Mouse (Mus musculus): ENCODE measurements around the gene Parg. TPM values are rescaled to one million over a fixed set of nuclear protein-coding genes. Genes with fewer than 3 reads are reported as not detected.
"Not testable (repeated sequence)": the region's sequence is repeated elsewhere in the genome, so short reads cannot be mapped to it uniquely, and the experiment has no call there.

Parg gene
- polyA plus RNA-seq, 1 experiment from 2014 or later = 25.0 TPM

- peaks cover 11% of the 10 kb centered on the region for H3K36me3 ChIP-seq (ENCODE audit: control insufficient read depth, insufficient read depth)
- no peaks in the 10 kb centered on the region for H3K9me3 ChIP-seq (replicated peaks; ENCODE audit: control insufficient read depth, low read length)
- H3K4me2 ChIP-seq (ENCODE audit: low read depth, low read length) = no peak overlapping the region
- H3K27ac ChIP-seq (ENCODE audit: low read length) = no peak overlapping the region
- peaks cover 24% of the 10 kb centered on the region for H3K4me1 ChIP-seq (ENCODE audit: control insufficient read depth, insufficient read depth, low read length)
- H3K9ac ChIP-seq (ENCODE audit: low read length) = no peak overlapping the region
- H3K4me3 ChIP-seq (ENCODE audit: low read length) = no peak overlapping the region
- no peak for ATAC-seq (replicated peaks; ENCODE audit: extremely low read depth, insufficient read depth, low FRiP score)
- 75% methylated on average over 4 of the region's 4 CpGs for WGBS
- H3K27me3 ChIP-seq (ENCODE audit: control insufficient read depth, insufficient read depth, low read length) = no peaks in the 10 kb centered on the region
These were observed 31.6 kb upstream of the Parg start for GRCm38 (mm10) chr14:32170137-32170536.

GRCm38 (mm10) chr14:32175310-32175709 lies 26.4 kb upstream of the Parg start:
- Histone ChIP-seq H3K27ac (ENCODE audit: low read length) (no peak overlapping the region), H3K9ac (ENCODE audit: low read length) (no peak overlapping the region), H3K4me1 (ENCODE audit: control insufficient read depth, insufficient read depth, low read length) (no peaks in the 10 kb centered on the region), H3K27me3 (ENCODE audit: control insufficient read depth, insufficient read depth, low read length) (no peaks in the 10 kb centered on the region), H3K9me3 (replicated peaks; ENCODE audit: control insufficient read depth, low read length) (no peaks in the 10 kb centered on the region), H3K4me2 (ENCODE audit: low read depth, low read length) (no peak overlapping the region), H3K4me3 (ENCODE audit: low read length) (no peak overlapping the region), H3K36me3 (ENCODE audit: control insufficient read depth, insufficient read depth) (peaks cover 16% of the 10 kb centered on the region)
- ATAC-seq (replicated peaks; ENCODE audit: extremely low read depth, insufficient read depth, low FRiP score) = no peak
- 89% methylated on average over 2 of the region's 2 CpGs for WGBS

- H3K27ac ChIP-seq (ENCODE audit: low read length); H3K9me3 ChIP-seq (replicated peaks; ENCODE audit: control insufficient read depth, low read length); ATAC-seq (replicated peaks; ENCODE audit: extremely low read depth, insufficient read depth, low FRiP score); H3K4me1 ChIP-seq (ENCODE audit: control insufficient read depth, insufficient read depth, low read length); H3K9ac ChIP-seq (ENCODE audit: low read length); H3K4me3 ChIP-seq (ENCODE audit: low read length); H3K4me2 ChIP-seq (ENCODE audit: low read depth, low read length); H3K27me3 ChIP-seq (ENCODE audit: control insufficient read depth, insufficient read depth, low read length): not testable (repeated sequence)
- 83% methylated on average over 4 of the region's 5 CpGs for WGBS
- H3K36me3 ChIP-seq (ENCODE audit: control insufficient read depth, insufficient read depth) = peaks cover 23% of the 10 kb centered on the region
These were observed 25.2 kb upstream of the Parg start for GRCm38 (mm10) chr14:32176590-32176989.

DNA sequence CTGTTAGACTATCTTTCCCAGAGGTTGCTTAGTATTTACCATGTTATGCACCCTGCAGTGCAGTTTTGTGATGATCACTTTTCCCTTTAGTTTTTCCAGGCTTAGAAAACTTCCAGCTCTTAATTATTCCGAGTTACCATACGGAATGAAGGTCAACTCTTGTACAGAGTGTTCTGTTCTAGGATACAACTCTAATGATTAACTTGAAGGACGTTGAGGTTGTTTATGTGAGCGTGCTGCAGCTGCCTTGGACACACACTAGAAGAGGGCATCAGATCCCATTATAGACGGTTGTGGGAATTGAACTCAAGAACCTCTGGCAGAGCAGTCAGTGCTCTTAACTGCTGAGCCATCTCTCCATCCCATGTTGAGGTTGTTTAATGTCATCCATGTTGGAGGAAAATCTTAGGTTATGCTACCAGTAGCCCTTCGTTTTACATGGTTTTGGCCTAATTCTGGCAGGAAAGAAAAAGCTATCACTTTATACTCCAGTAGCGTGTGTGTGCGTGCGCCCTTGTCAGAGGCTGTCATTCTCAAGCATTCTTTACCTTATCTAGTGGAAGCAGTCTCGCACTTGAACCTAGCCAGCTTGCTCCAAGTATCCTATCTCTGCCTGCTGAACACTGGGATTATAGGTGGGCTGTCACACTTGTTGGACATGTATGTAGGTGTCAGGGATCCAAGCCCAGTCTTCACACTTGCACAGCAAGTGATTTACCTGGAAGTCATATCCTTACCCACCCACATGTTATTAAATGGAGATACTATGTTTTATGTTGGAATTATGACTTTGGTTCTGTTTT lies 22.2 kb upstream of the Parg start:
- Histone ChIP-seq H3K4me3 (ENCODE audit: low read length) (no peak overlapping the region), H3K27ac (ENCODE audit: low read length) (no peak overlapping the region), H3K36me3 (ENCODE audit: control insufficient read depth, insufficient read depth) (peaks cover 39% of the 10 kb centered on the region), H3K9ac (ENCODE audit: low read length) (no peak overlapping the region), H3K9me3 (replicated peaks; ENCODE audit: control insufficient read depth, low read length) (no peaks in the 10 kb centered on the region), H3K4me1 (ENCODE audit: control insufficient read depth, insufficient read depth, low read length) (no peaks in the 10 kb centered on the region), H3K4me2 (ENCODE audit: low read depth, low read length) (no peak overlapping the region), H3K27me3 (ENCODE audit: control insufficient read depth, insufficient read depth, low read length) (no peaks in the 10 kb centered on the region)
- no peak for ATAC-seq (replicated peaks; ENCODE audit: extremely low read depth, insufficient read depth, low FRiP score)
- 80% methylated on average over 10 of the region's 10 CpGs for WGBS

DNA sequence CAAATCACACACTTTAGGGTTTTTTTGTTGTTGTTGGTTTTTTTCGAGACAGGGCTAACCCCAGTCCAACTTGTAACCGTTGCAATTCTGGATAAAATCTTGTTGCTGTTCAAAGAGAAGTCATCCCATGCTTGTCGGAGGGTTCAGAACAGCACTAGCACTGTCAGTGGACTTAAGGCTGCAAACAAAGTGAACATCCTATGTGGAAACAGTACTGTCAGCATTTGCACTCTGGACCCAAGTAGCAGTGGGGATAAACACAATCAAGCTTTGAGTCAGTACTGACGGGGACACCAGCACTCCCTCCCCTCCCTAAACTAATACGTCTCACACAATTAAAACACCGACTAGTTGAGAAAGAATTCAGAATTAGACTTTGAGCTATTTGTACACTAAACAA lies 20.9 kb upstream of the Parg start:
- no peak overlapping the region for H3K9ac ChIP-seq (ENCODE audit: low read length)
- 88% methylated on average over 6 of the region's 6 CpGs for WGBS
- H3K4me2 ChIP-seq (ENCODE audit: low read depth, low read length) = no peak overlapping the region
- ATAC-seq (replicated peaks; ENCODE audit: extremely low read depth, insufficient read depth, low FRiP score) = no peak
- H3K27me3 ChIP-seq (ENCODE audit: control insufficient read depth, insufficient read depth, low read length) = no peaks in the 10 kb centered on the region
- no peaks in the 10 kb centered on the region for H3K9me3 ChIP-seq (replicated peaks; ENCODE audit: control insufficient read depth, low read length)
- peaks cover 45% of the 10 kb centered on the region for H3K36me3 ChIP-seq (ENCODE audit: control insufficient read depth, insufficient read depth)
- no peak overlapping the region for H3K4me3 ChIP-seq (ENCODE audit: low read length)
- no peak overlapping the region for H3K27ac ChIP-seq (ENCODE audit: low read length)
- no peaks in the 10 kb centered on the region for H3K4me1 ChIP-seq (ENCODE audit: control insufficient read depth, insufficient read depth, low read length)

GRCm38 (mm10) chr14:32183846-32184245 lies 17.9 kb upstream of the Parg start:
- Histone ChIP-seq H3K4me1 (ENCODE audit: control insufficient read depth, insufficient read depth, low read length) (no peaks in the 10 kb centered on the region), H3K36me3 (ENCODE audit: control insufficient read depth, insufficient read depth) (peaks cover 64% of the 10 kb centered on the region), H3K4me2 (ENCODE audit: low read depth, low read length) (no peak overlapping the region), H3K27me3 (ENCODE audit: control insufficient read depth, insufficient read depth, low read length) (no peaks in the 10 kb centered on the region), H3K9ac (ENCODE audit: low read length) (no peak overlapping the region), H3K27ac (ENCODE audit: low read length) (no peak overlapping the region), H3K4me3 (ENCODE audit: low read length) (no peak overlapping the region), H3K9me3 (replicated peaks; ENCODE audit: control insufficient read depth, low read length) (no peaks in the 10 kb centered on the region)
- no peak for ATAC-seq (replicated peaks; ENCODE audit: extremely low read depth, insufficient read depth, low FRiP score)
- WGBS = 95% methylated on average over 4 of the region's 4 CpGs

DNA sequence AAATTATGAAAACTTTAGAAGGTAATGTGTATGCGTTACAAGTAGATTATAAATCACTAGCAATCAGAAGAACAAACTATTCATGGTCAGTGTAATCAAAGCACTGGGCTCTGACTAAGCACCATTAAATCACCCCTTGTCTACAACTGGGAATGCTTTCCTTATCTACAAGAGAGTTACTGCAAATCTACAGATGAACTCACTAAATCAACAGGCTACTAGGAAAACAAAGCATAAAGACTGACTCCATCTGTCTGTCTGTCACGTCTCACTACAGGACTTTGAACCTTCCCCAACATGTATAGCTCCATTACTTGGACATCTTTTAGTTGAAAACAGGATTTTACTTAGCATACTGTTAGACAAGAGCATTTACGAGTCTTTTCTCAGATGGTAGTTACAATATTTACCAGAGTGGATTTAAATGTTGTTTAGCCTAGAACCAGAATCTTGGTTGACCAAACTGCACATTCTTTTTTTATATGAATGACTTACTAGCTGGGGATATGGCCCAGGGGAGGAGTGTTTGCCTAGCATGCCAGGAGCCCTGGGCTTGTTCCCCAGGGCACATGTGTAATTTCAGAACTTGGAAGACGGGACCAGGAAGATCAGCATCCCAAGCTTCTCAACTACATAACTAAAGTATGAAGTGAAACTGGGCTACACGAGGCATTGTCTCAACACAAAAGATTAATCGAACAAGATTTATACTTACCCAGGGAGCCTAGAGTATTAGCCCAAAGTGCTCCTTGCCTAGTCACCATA lies 10.9 kb upstream of the Parg start:
- no peak overlapping the region for H3K4me3 ChIP-seq (ENCODE audit: low read length)
- H3K4me1 ChIP-seq (ENCODE audit: control insufficient read depth, insufficient read depth, low read length) = no peaks in the 10 kb centered on the region
- H3K4me2 ChIP-seq (ENCODE audit: low read depth, low read length) = no peak overlapping the region
- peaks cover 43% of the 10 kb centered on the region for H3K36me3 ChIP-seq (ENCODE audit: control insufficient read depth, insufficient read depth)
- WGBS = 83% methylated on average over 6 of the region's 6 CpGs
- no peak for ATAC-seq (replicated peaks; ENCODE audit: extremely low read depth, insufficient read depth, low FRiP score)
- H3K27ac ChIP-seq (ENCODE audit: low read length) = no peak overlapping the region
- H3K9me3 ChIP-seq (replicated peaks; ENCODE audit: control insufficient read depth, low read length) = no peaks in the 10 kb centered on the region
- H3K27me3 ChIP-seq (ENCODE audit: control insufficient read depth, insufficient read depth, low read length) = no peaks in the 10 kb centered on the region
- H3K9ac ChIP-seq (ENCODE audit: low read length) = no peak overlapping the region

DNA sequence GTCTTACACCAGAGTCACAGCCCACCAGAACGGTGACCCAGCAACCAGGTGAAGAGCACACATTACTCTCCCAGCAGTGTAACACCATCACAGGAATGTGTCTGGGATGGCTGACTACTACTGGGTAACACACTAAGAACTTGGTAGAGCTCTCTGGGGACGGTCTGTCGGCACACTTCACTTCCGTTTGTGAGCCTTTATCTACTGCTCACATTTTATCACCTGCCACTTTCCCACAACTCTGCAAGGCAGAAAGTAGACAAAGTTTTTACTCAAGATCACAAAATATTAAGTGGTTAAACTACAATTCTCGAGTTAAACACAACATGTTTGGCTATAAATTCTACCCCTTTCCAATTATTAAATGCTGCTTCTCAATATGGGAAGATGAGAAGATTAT lies 9.8 kb upstream of the Parg start:
- H3K27me3 ChIP-seq (ENCODE audit: control insufficient read depth, insufficient read depth, low read length) = no peaks in the 10 kb centered on the region
- H3K9ac ChIP-seq (ENCODE audit: low read length) = no peak overlapping the region
- H3K27ac ChIP-seq (ENCODE audit: low read length) = no peak overlapping the region
- no peaks in the 10 kb centered on the region for H3K4me1 ChIP-seq (ENCODE audit: control insufficient read depth, insufficient read depth, low read length)
- no peak for ATAC-seq (replicated peaks; ENCODE audit: extremely low read depth, insufficient read depth, low FRiP score)
- 65% methylated on average over 5 of the region's 5 CpGs for WGBS
- H3K36me3 ChIP-seq (ENCODE audit: control insufficient read depth, insufficient read depth) = peaks cover 46% of the 10 kb centered on the region
- no peak overlapping the region for H3K4me2 ChIP-seq (ENCODE audit: low read depth, low read length)
- no peak overlapping the region for H3K4me3 ChIP-seq (ENCODE audit: low read length)
- no peaks in the 10 kb centered on the region for H3K9me3 ChIP-seq (replicated peaks; ENCODE audit: control insufficient read depth, low read length)

- no peak overlapping the region for H3K27ac ChIP-seq (ENCODE audit: low read length)
- H3K4me3 ChIP-seq (ENCODE audit: low read length) = no peak overlapping the region
- peaks cover 45% of the 10 kb centered on the region for H3K36me3 ChIP-seq (ENCODE audit: control insufficient read depth, insufficient read depth)
- no peak for ATAC-seq (replicated peaks; ENCODE audit: extremely low read depth, insufficient read depth, low FRiP score)
- H3K4me1 ChIP-seq (ENCODE audit: control insufficient read depth, insufficient read depth, low read length) = no peaks in the 10 kb centered on the region
- no peaks in the 10 kb centered on the region for H3K9me3 ChIP-seq (replicated peaks; ENCODE audit: control insufficient read depth, low read length)
- H3K27me3 ChIP-seq (ENCODE audit: control insufficient read depth, insufficient read depth, low read length) = no peaks in the 10 kb centered on the region
- no peak overlapping the region for H3K9ac ChIP-seq (ENCODE audit: low read length)
- H3K4me2 ChIP-seq (ENCODE audit: low read depth, low read length) = no peak overlapping the region
- WGBS = 36% methylated on average over 3 of the region's 3 CpGs
These were observed 9.3 kb upstream of the Parg start for GRCm38 (mm10) chr14:32192437-32192836.
